11 mouse cellular contexts compared by ENCODE assay signal in genomic region chr6:87567686-87568593, GRCm38 (mm10). TPM values are rescaled to one million over a fixed set of nuclear protein-coding genes. Genes with fewer than 3 reads are reported as not detected.
DNase-seq lines count a peak whose midpoint lies in the region; ATAC-seq and TF ChIP-seq lines count a peak whose summit lies in the region.
"Had no signal": no experiment of that assay in that cellular context is flagged by ENCODE, and none has a peak within 500 bp of the region (broad histone marks: within the 10 kb centered on the region; RNA-seq: fewer than 3 reads in every experiment).

No protein-coding gene starts in this region.

- TF ChIP-seq CTCF in thymus, adult 2 months (IDR thresholded peaks at IDR 0.05; ENCODE audit: borderline replicate concordance, control insufficient read depth, extremely low read depth, insufficient read depth, low read length, poor library complexity) = no peak

- no peak for TF ChIP-seq POLR2A in thymus, adult 2 months (IDR thresholded peaks at IDR 0.05; ENCODE audit: control insufficient read depth, extremely low read depth, insufficient read depth, low read length, poor library complexity)

- no peaks in the 10 kb centered on the region for H3K36me3 ChIP-seq in embryonic facial prominence, embryonic 14.5 days (ENCODE audit: control insufficient read depth, insufficient read depth, low read length)
- H3K36me3 ChIP-seq in embryonic facial prominence, embryonic 10.5 days (replicated peaks) = no peaks in the 10 kb centered on the region
- H3K36me3 ChIP-seq in lung, embryonic 16.5 days (ENCODE audit: control insufficient read depth, insufficient read depth, low read length) = no peaks in the 10 kb centered on the region
- no peaks in the 10 kb centered on the region for H3K36me3 ChIP-seq in thymus, adult 2 months (ENCODE audit: control insufficient read depth, insufficient read depth, low read length)
- H3K36me3 ChIP-seq: midbrain, embryonic 12.5 days had no signal

- WGBS in embryonic facial prominence, embryonic 14.5 days = 55% methylated on average over 9 of the region's 9 CpGs
- WGBS in embryonic facial prominence, embryonic 10.5 days = 58% methylated on average over 9 of the region's 9 CpGs
- WGBS in lung, embryonic 16.5 days = 45% methylated on average over 9 of the region's 9 CpGs
- 83% methylated on average over 9 of the region's 9 CpGs for WGBS in thymus, adult 2 months

- peak overlapping the region; percentile 44; the same call in 1 of the 2 replicates for H3K27ac ChIP-seq in embryonic facial prominence, embryonic 14.5 days (replicated peaks; ENCODE audit: low read depth, low read length)
- H3K27ac ChIP-seq in embryonic facial prominence, embryonic 10.5 days (replicated peaks) = no peak overlapping the region
- no peak overlapping the region for H3K27ac ChIP-seq in lung, embryonic 16.5 days (ENCODE audit: low read length)
- no peak overlapping the region for H3K27ac ChIP-seq in thymus, adult 2 months (ENCODE audit: control insufficient read depth, insufficient read depth, low read length)
- H3K27ac ChIP-seq: liver, embryonic 14.5 days; midbrain, embryonic 12.5 days had no signal

- H3K9ac ChIP-seq in embryonic facial prominence, embryonic 14.5 days (ENCODE audit: low read depth, low read length) = no peak overlapping the region
- H3K9ac ChIP-seq in lung, embryonic 16.5 days (ENCODE audit: low read length) = no peak overlapping the region
- H3K9ac ChIP-seq: liver, embryonic 14.5 days; midbrain, embryonic 12.5 days had no signal

- ATAC-seq in embryonic facial prominence, embryonic 14.5 days (ENCODE audit: low read depth) = peak; percentile 77
- peak; percentile 93 for ATAC-seq in lung, embryonic 16.5 days (ENCODE audit: low read depth)
- no peak for ATAC-seq in activated CD4-positive, CD25-positive, alpha-beta regulatory T cell, adult 4 months

- no peaks in the 10 kb centered on the region for H3K4me1 ChIP-seq in embryonic facial prominence, embryonic 14.5 days (ENCODE audit: control insufficient read depth, insufficient read depth, low read length)
- H3K4me1 ChIP-seq in embryonic facial prominence, embryonic 10.5 days = peaks cover 8% of the 10 kb centered on the region
- peaks cover 3% of the 10 kb centered on the region for H3K4me1 ChIP-seq in lung, embryonic 16.5 days (replicated peaks; ENCODE audit: control insufficient read depth, insufficient read depth, low read length)
- H3K4me1 ChIP-seq in thymus, adult 2 months (replicated peaks; ENCODE audit: control insufficient read depth, insufficient read depth, low read length) = no peaks in the 10 kb centered on the region
- H3K4me1 ChIP-seq: midbrain, embryonic 12.5 days had no signal

- H3K9me3 ChIP-seq in embryonic facial prominence, embryonic 14.5 days (ENCODE audit: control insufficient read depth, low read length) = no peaks in the 10 kb centered on the region
- no peaks in the 10 kb centered on the region for H3K9me3 ChIP-seq in embryonic facial prominence, embryonic 10.5 days
- H3K9me3 ChIP-seq in lung, embryonic 16.5 days (ENCODE audit: control insufficient read depth, low read length) = no peaks in the 10 kb centered on the region
- H3K9me3 ChIP-seq: midbrain, embryonic 12.5 days had no signal

- H3K27me3 ChIP-seq in embryonic facial prominence, embryonic 14.5 days (replicated peaks; ENCODE audit: control insufficient read depth, insufficient read depth, low read length) = no peaks in the 10 kb centered on the region
- H3K27me3 ChIP-seq in embryonic facial prominence, embryonic 10.5 days (replicated peaks; ENCODE audit: low read depth, poor library complexity, severe bottlenecking) = no peaks in the 10 kb centered on the region
- no peaks in the 10 kb centered on the region for H3K27me3 ChIP-seq in lung, embryonic 16.5 days (ENCODE audit: control insufficient read depth, insufficient read depth, low read depth, low read length)
- no peaks in the 10 kb centered on the region for H3K27me3 ChIP-seq in thymus, adult 2 months (ENCODE audit: control insufficient read depth, insufficient read depth, low read length)
- H3K27me3 ChIP-seq: midbrain, embryonic 12.5 days had no signal

- no peak overlapping the region for H3K4me2 ChIP-seq in embryonic facial prominence, embryonic 14.5 days (ENCODE audit: low read depth, low read length)
- H3K4me2 ChIP-seq in lung, embryonic 16.5 days (ENCODE audit: low read depth, low read length) = no peak overlapping the region
- H3K4me2 ChIP-seq: midbrain, embryonic 12.5 days had no signal

- peak; percentile 61 for DNase-seq in embryonic facial prominence, embryonic 14.5 days (ENCODE audit: low spot score)
- no peak for DNase-seq in embryonic facial prominence, embryonic 10.5 days (ENCODE audit: low spot score)
- peak; percentile 53 for DNase-seq in 3T3-L1 (ENCODE audit: low read depth, low spot score)
- DNase-seq in gastrocnemius, postnatal 10 days = peak; percentile 24
- DNase-seq in cerebellum, adult 9-10 months = no peak
- DNase-seq in thymus, adult 2 months = no peak
- DNase-seq: thymus, postnatal 25 days had no signal

- H3K4me3 ChIP-seq in embryonic facial prominence, embryonic 14.5 days (ENCODE audit: low read depth, low read length) = no peak overlapping the region
- H3K4me3 ChIP-seq in embryonic facial prominence, embryonic 10.5 days = no peak overlapping the region
- H3K4me3 ChIP-seq in lung, embryonic 16.5 days (ENCODE audit: low read length) = no peak overlapping the region
- H3K4me3 ChIP-seq in thymus, adult 2 months (ENCODE audit: control insufficient read depth, insufficient read depth, low read length) = no peak overlapping the region
- H3K4me3 ChIP-seq: midbrain, embryonic 12.5 days had no signal

RNA-seq across cellular contexts. Expression of gene Prokr1, which starts 22.6 kb away (rescaled TPM):
- 10.1 and 10.3 TPM in 2 replicates for polyA plus RNA-seq in embryonic facial prominence, embryonic 14.5 days (2014; fragmentation: Nextera tagmentation; extraction: Ambion mirVana)
- 0.87 and 1.2 TPM in 2 replicates for polyA plus RNA-seq in embryonic facial prominence, embryonic 10.5 days (2016; fragmentation: Nextera tagmentation; extraction: Ambion mirVana)
- 1 to 10 TPM; 3.1 to 3.5 TPM for total RNA-seq in gastrocnemius, postnatal 10 days (2021)
- 2.2 and 2.6 TPM in 2 replicates for polyA plus RNA-seq in lung, embryonic 16.5 days (2015; fragmentation: Nextera tagmentation; extraction: Ambion mirVana)
- polyA plus RNA-seq in thymus, adult 2 months (2012; rRNA removed) = 0.20 and 0.26 TPM in 2 replicates
- not detected for polyA plus RNA-seq in activated CD4-positive, CD25-positive, alpha-beta regulatory T cell, adult 4 months (2017; shearing (Covaris generic))

RNA-seq across cellular contexts. Expression of gene Arhgap25, which starts 34.9 kb away (rescaled TPM):
- 4.9 and 6.3 TPM in 2 replicates for polyA plus RNA-seq in embryonic facial prominence, embryonic 14.5 days (2014; fragmentation: Nextera tagmentation; extraction: Ambion mirVana)
- 3.2 and 3.4 TPM in 2 replicates for polyA plus RNA-seq in embryonic facial prominence, embryonic 10.5 days (2016; fragmentation: Nextera tagmentation; extraction: Ambion mirVana)
- 1 to 10 TPM; 3.0 to 3.3 TPM for total RNA-seq in gastrocnemius, postnatal 10 days (2021)
- polyA plus RNA-seq in lung, embryonic 16.5 days (2015; fragmentation: Nextera tagmentation; extraction: Ambion mirVana) = 8.9 and 9.4 TPM in 2 replicates
- polyA plus RNA-seq in thymus, adult 2 months (2012; rRNA removed) = 17.2 TPM in 2 replicates
- 10 to 100 TPM; 76.6 to 80.0 TPM for polyA plus RNA-seq in activated CD4-positive, CD25-positive, alpha-beta regulatory T cell, adult 4 months (2017; shearing (Covaris generic))

Comparison
In these comparisons a context has a peak if more than half of its experiments do, and no peak if none do; other contexts are left out.
1. DNase-seq: peak in embryonic facial prominence, embryonic 14.5 days (single experiment), 3T3-L1 (single experiment) and gastrocnemius, postnatal 10 days (single experiment); none in embryonic facial prominence, embryonic 10.5 days (single experiment), cerebellum, adult 9-10 months (single experiment) and thymus, adult 2 months (single experiment).